Mouse (Mus musculus) liver, embryonic 15.5 days (tissue): ENCODE results near the gene Paqr9. TPM values are rescaled to one million over a fixed set of nuclear protein-coding genes. Genes with fewer than 3 reads are reported as not detected.
A peak's percentile ranks its signal among the peaks of the same experiment; 100 is the strongest.

ENCODE experiments used
- ATAC-seq: fragments of 200-750 bp; cut with Nextera tagmentation; 2 replicates; pipeline ENCODE4 v1.8.0; 2017; ENCODE audit warnings: moderate number of reproducible peaks, mild to moderate bottlenecking, moderate library complexity; ENCODE audit not compliant: insufficient read depth
- H3K27ac ChIP-seq: fragments of 300-500 bp; sonication (generic); replicated peaks from 2 replicates; pipeline ENCODE4 v1.5.1; 2015; ENCODE audit warnings: mild to moderate bottlenecking, inconsistent platforms
- H3K27me3 ChIP-seq: fragments of 300-500 bp; sonication (generic); 2 replicates; pipeline ENCODE4 v1.6.1; 2015; ENCODE audit warnings: mild to moderate bottlenecking, inconsistent platforms
- H3K36me3 ChIP-seq: fragments of 300-500 bp; sonication (generic); replicated peaks from 2 replicates; pipeline ENCODE4 v1.6.1; 2015; ENCODE audit warnings: moderate library complexity, mild to moderate bottlenecking, inconsistent platforms
- H3K4me1 ChIP-seq: fragments of 300-500 bp; sonication (generic); replicated peaks from 2 replicates; pipeline ENCODE4 v1.6.1; 2015; ENCODE audit warnings: inconsistent platforms
- H3K4me2 ChIP-seq: fragments of 300-500 bp; sonication (generic); 2 replicates; pipeline ENCODE4 v1.6.1; 2015; ENCODE audit warnings: moderate library complexity, mild to moderate bottlenecking, inconsistent platforms
- H3K4me3 ChIP-seq: fragments of 300-500 bp; sonication (generic); replicated peaks from 2 replicates; pipeline ENCODE4 v1.5.1; 2015; ENCODE audit warnings: mild to moderate bottlenecking, inconsistent platforms
- H3K9ac ChIP-seq: fragments of 300-500 bp; sonication (generic); 2 replicates; pipeline ENCODE4 v1.6.1; 2015; ENCODE audit warnings: moderate library complexity, mild to moderate bottlenecking, inconsistent platforms
- H3K9me3 ChIP-seq: fragments of 300-500 bp; sonication (generic); replicated peaks from 2 replicates; pipeline ENCODE4 v1.6.1; 2016; ENCODE audit warnings: inconsistent platforms
- WGBS: fragments of 180-500 bp; shearing (Covaris S2); methylation state at CpG from one replicate; pipeline ENCODE4 v1.1.7; 2015; ENCODE audit warnings: mixed read lengths; ENCODE audit not compliant: insufficient replicate concordance; 5-methylcytosine and 5-hydroxymethylcytosine counted together
- polyA plus RNA-seq: library from polyadenylated mRNA; unstranded; fragments of >200 nt; fragmentation: Nextera tagmentation; extraction: Ambion mirVana; gene quantifications from 2 replicates; pipeline ENCODE4 v1.2.1, GENCODE M21; 2015

Gene Paqr9
- polyA plus RNA-seq, 1 experiment from 2014 or later, result 13.3 TPM

- peaks cover 76% of the 10 kb centered on the region for H3K27me3 ChIP-seq
Observed at GRCm38 (mm10) chr9:95559936-95560735, 679 bp downstream of the Paqr9 start.

GRCm38 (mm10) chr9:95564047-95564446 is 4.6 kb downstream of the Paqr9 start:
- no peak overlapping the region for H3K4me3 ChIP-seq
- no peak for ATAC-seq
- H3K27ac ChIP-seq, result no peak overlapping the region
- H3K9ac ChIP-seq, result no peak overlapping the region
- no peaks in the 10 kb centered on the region for H3K9me3 ChIP-seq
- H3K36me3 ChIP-seq, result no peaks in the 10 kb centered on the region
- peaks cover 27% of the 10 kb centered on the region for H3K4me1 ChIP-seq
- 44% methylated on average over 4 of the region's 4 CpGs for WGBS
- H3K27me3 ChIP-seq, result peaks cover 65% of the 10 kb centered on the region
- H3K4me2 ChIP-seq, result peak overlapping the region; percentile 38

More at GRCm38 (mm10) chr9:95559936-95560735, 679 bp downstream of the Paqr9 start:
- no peaks in the 10 kb centered on the region for H3K36me3 ChIP-seq
- peak overlapping the region; percentile 72 for H3K4me3 ChIP-seq
- peak; percentile 9; the same call in 1 of the 2 replicates for ATAC-seq
- H3K27ac ChIP-seq, result peak overlapping the region; percentile 78
- H3K9ac ChIP-seq, result peak overlapping the region; percentile 63
- H3K4me2 ChIP-seq, result peak overlapping the region; percentile 92
- WGBS, result 13% methylated on average over 78 of the region's 78 CpGs
- peaks cover 64% of the 10 kb centered on the region for H3K4me1 ChIP-seq
- H3K9me3 ChIP-seq, result no peaks in the 10 kb centered on the region

GRCm38 (mm10) chr9:95566394-95566793 is 6.9 kb downstream of the Paqr9 start:
- peaks cover 42% of the 10 kb centered on the region for H3K27me3 ChIP-seq
- 79% methylated on average over 10 of the region's 10 CpGs for WGBS
- no peaks in the 10 kb centered on the region for H3K36me3 ChIP-seq
- no peak overlapping the region for H3K9ac ChIP-seq
- no peak for ATAC-seq
- H3K9me3 ChIP-seq, result no peaks in the 10 kb centered on the region
- no peak overlapping the region for H3K4me3 ChIP-seq
- no peak overlapping the region for H3K27ac ChIP-seq
- H3K4me1 ChIP-seq, result peaks cover 12% of the 10 kb centered on the region
- H3K4me2 ChIP-seq, result no peak overlapping the region

DNA sequence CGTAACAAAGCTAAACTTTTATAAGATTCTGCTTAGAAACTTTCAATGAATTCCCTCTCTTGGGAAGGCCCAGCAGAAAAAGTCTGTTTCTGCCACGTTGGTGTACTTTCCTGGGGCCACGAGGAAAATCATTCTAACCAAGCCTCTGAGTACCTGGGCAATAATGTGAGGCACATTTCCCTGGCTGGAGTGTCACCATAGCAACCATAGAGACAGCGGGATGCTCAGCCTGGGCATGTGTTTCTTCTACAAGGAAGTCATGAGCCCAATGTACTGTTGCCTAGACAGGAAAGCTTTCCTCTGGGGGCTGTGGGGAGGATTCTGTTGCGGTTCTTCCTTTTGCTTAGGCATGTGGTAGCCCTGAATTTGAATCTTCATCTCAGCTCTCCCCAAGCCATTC is 7.5 kb downstream of the Paqr9 start:
- H3K27ac ChIP-seq, result no peak overlapping the region
- no peak overlapping the region for H3K9ac ChIP-seq
- no peaks in the 10 kb centered on the region for H3K36me3 ChIP-seq
- H3K27me3 ChIP-seq, result peaks cover 36% of the 10 kb centered on the region
- H3K9me3 ChIP-seq, result no peaks in the 10 kb centered on the region
- H3K4me1 ChIP-seq, result peaks cover 12% of the 10 kb centered on the region
- ATAC-seq, result no peak
- no peak overlapping the region for H3K4me3 ChIP-seq
- no peak overlapping the region for H3K4me2 ChIP-seq
- 53% methylated on average over 5 of the region's 5 CpGs for WGBS

- H3K9ac ChIP-seq, result no peak overlapping the region
- no peak overlapping the region for H3K27ac ChIP-seq
- H3K9me3 ChIP-seq, result no peaks in the 10 kb centered on the region
- H3K4me1 ChIP-seq, result peaks cover 11% of the 10 kb centered on the region
- H3K4me2 ChIP-seq, result no peak overlapping the region
- H3K36me3 ChIP-seq, result no peaks in the 10 kb centered on the region
- H3K27me3 ChIP-seq, result peaks cover 14% of the 10 kb centered on the region
- H3K4me3 ChIP-seq, result no peak overlapping the region
- WGBS, result 67% methylated on average over 5 of the region's 5 CpGs
- ATAC-seq, result no peak
Observed at GRCm38 (mm10) chr9:95569249-95569648, 9.8 kb downstream of the Paqr9 start.

DNA sequence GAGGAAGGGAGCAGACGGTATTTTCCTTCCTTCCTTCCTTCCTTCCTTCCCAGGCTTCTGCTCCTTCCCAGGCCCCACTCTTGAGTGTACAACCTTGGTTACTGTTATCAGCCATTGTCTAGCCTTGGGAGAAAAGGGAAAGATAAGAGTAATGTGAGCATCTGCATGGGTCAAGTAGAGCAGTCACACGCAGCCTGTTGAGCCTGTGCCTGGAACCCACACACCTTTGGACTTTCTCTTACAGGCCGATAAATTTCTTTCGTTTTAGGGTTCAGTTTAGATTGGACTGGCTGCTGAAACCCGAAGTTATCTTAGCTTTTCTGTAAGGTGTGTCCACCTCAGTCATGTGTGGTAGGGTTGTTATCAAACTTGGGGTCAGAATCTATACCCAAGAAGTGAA is 10.5 kb downstream of the Paqr9 start:
- ATAC-seq, result no peak
- H3K4me2 ChIP-seq, result no peak overlapping the region
- no peaks in the 10 kb centered on the region for H3K36me3 ChIP-seq
- H3K4me1 ChIP-seq, result peaks cover 10% of the 10 kb centered on the region
- no peak overlapping the region for H3K4me3 ChIP-seq
- no peak overlapping the region for H3K9ac ChIP-seq
- H3K27me3 ChIP-seq, result peaks cover 10% of the 10 kb centered on the region
- H3K27ac ChIP-seq, result no peak overlapping the region
- 65% methylated on average over 5 of the region's 5 CpGs for WGBS
- no peaks in the 10 kb centered on the region for H3K9me3 ChIP-seq

DNA sequence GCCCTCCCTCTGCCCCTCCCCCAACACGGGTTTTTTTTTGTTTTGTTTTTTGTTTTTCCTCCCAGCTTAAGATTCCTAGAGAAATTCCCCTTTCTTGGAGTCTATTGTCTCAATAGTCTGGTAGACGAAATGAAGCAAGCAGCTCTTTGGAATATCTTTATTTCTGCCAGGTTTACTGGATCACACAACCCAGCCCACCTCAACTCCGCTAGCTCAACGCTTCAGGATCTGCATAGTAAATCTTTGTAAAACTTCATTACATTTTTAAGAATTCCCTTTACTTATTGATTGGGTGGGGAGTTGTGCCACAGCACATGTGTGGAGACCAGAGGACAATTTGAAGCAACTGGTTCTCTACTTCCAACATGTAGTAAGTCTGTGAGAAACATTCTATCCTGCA is 11.1 kb downstream of the Paqr9 start:
- Histone ChIP-seq H3K4me3 (no peak overlapping the region), H3K27me3 (peaks cover 4% of the 10 kb centered on the region; the same call in 1 of the 2 replicates), H3K36me3 (no peaks in the 10 kb centered on the region), H3K4me2 (no peak overlapping the region), H3K27ac (no peak overlapping the region), H3K4me1 (peaks cover 10% of the 10 kb centered on the region), H3K9me3 (no peaks in the 10 kb centered on the region), H3K9ac (no peak overlapping the region)
- no peak for ATAC-seq
- WGBS, result 63% methylated on average over 4 of the region's 4 CpGs

GRCm38 (mm10) chr9:95571494-95571893 is 12.0 kb downstream of the Paqr9 start:
- Histone ChIP-seq H3K27ac (0 out of 2 replicates have a peak overlapping the region, but pooled peaks have one; percentile 19), H3K9me3 (no peaks in the 10 kb centered on the region), H3K4me3 (no peak overlapping the region), H3K36me3 (no peaks in the 10 kb centered on the region), H3K9ac (no peak overlapping the region), H3K4me1 (peaks cover 10% of the 10 kb centered on the region), H3K27me3 (no peaks in the 10 kb centered on the region), H3K4me2 (no peak overlapping the region)
- ATAC-seq, result no peak
- 70% methylated on average over 4 of the region's 4 CpGs for WGBS

- no peak overlapping the region for H3K27ac ChIP-seq
- peaks cover 10% of the 10 kb centered on the region for H3K4me1 ChIP-seq
- no peak overlapping the region for H3K9ac ChIP-seq
- no peak for ATAC-seq
- no peaks in the 10 kb centered on the region for H3K27me3 ChIP-seq
- no peaks in the 10 kb centered on the region for H3K9me3 ChIP-seq
- H3K4me3 ChIP-seq, result no peak overlapping the region
- no peaks in the 10 kb centered on the region for H3K36me3 ChIP-seq
- H3K4me2 ChIP-seq, result no peak overlapping the region
- 53% methylated on average over 5 of the region's 5 CpGs for WGBS
Observed at GRCm38 (mm10) chr9:95572558-95572957, 13.1 kb downstream of the Paqr9 start.

DNA sequence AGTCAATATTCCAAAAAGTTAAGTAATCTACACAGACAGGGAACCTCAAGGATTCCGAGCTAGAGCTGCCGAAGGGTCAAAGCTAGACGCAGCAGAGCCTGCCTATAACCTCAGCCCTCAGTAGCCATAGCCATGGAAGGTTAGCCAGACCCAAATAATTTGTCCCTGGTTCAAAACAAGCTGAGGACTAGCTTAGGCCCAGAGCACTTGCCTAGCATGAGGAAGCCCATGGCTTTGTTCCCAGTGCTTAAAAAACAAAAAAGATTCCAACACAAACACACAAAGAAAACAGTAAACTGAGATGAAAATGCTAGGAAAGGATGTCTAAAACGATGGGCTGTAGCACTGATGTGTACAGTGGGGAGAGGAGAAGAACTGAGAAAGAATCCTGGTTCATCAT is 14.7 kb downstream of the Paqr9 start:
- H3K9ac ChIP-seq, result no peak overlapping the region
- H3K27ac ChIP-seq, result no peak overlapping the region
- H3K9me3 ChIP-seq, result no peaks in the 10 kb centered on the region
- H3K36me3 ChIP-seq, result no peaks in the 10 kb centered on the region
- 62% methylated on average over 4 of the region's 4 CpGs for WGBS
- ATAC-seq, result no peak
- no peak overlapping the region for H3K4me2 ChIP-seq
- no peak overlapping the region for H3K4me3 ChIP-seq
- no peaks in the 10 kb centered on the region for H3K27me3 ChIP-seq
- H3K4me1 ChIP-seq, result peaks cover 10% of the 10 kb centered on the region

- H3K4me3 ChIP-seq, result no peak overlapping the region
- no peaks in the 10 kb centered on the region for H3K9me3 ChIP-seq
- no peak overlapping the region for H3K9ac ChIP-seq
- 0 out of 2 replicates have a peak, but pooled peaks cover 5% of the 10 kb centered on the region for H3K4me1 ChIP-seq
- no peak overlapping the region for H3K27ac ChIP-seq
- no peak for ATAC-seq
- H3K27me3 ChIP-seq, result peaks cover 18% of the 10 kb centered on the region
- 71% methylated on average over 6 of the region's 6 CpGs for WGBS
- no peak overlapping the region for H3K4me2 ChIP-seq
- H3K36me3 ChIP-seq, result no peaks in the 10 kb centered on the region
Observed at GRCm38 (mm10) chr9:95577502-95577901, 18.0 kb downstream of the Paqr9 start.
